Mouse (Mus musculus) kidney, embryonic 14.5 days (tissue): ENCODE measurements around the gene Cisd2. TPM values are rescaled to one million over a fixed set of nuclear protein-coding genes. Genes with fewer than 3 reads are reported as not detected.

Source experiments
- ATAC-seq: fragments of 200-750 bp; cut with Nextera tagmentation; 2 replicates; pipeline ENCODE4 v1.8.0; 2017; ENCODE audit warnings: moderate number of reproducible peaks, mild to moderate bottlenecking, moderate TSS enrichment, moderate library complexity; ENCODE audit not compliant: low FRiP score, low TSS enrichment
- H3K27ac ChIP-seq: fragments of 300-500 bp; sonication (generic); 2 replicates; pipeline ENCODE4 v1.5.1; 2014; ENCODE audit warnings: low read depth, mild to moderate bottlenecking, low read length, moderate library complexity, mixed read lengths
- H3K27me3 ChIP-seq: fragments of 300-500 bp; sonication (generic); 2 replicates; pipeline ENCODE4 v1.6.1; 2014; ENCODE audit warnings: mild to moderate bottlenecking, low read length; ENCODE audit not compliant: control insufficient read depth, insufficient read depth
- H3K36me3 ChIP-seq: fragments of 300-500 bp; sonication (generic); 2 replicates; pipeline ENCODE4 v1.6.1; 2014; ENCODE audit warnings: low read length, mixed read lengths; ENCODE audit not compliant: control insufficient read depth, insufficient read depth
- H3K4me1 ChIP-seq: fragments of 300-500 bp; sonication (generic); 2 replicates; pipeline ENCODE4 v1.6.1; 2014; ENCODE audit warnings: low read length, mixed read lengths; ENCODE audit not compliant: control insufficient read depth, insufficient read depth
- H3K4me2 ChIP-seq: fragments of 300-500 bp; sonication (generic); replicated peaks from 2 replicates; pipeline ENCODE4 v1.6.1; 2014; ENCODE audit warnings: low read depth, mild to moderate bottlenecking, low read length
- H3K4me3 ChIP-seq: fragments of 300-500 bp; sonication (generic); 2 replicates; pipeline ENCODE4 v1.5.1; 2014; ENCODE audit warnings: mild to moderate bottlenecking, low read length
- H3K9ac ChIP-seq: fragments of 300-500 bp; sonication (generic); 2 replicates; pipeline ENCODE4 v1.6.1; 2014; ENCODE audit warnings: low read depth, mild to moderate bottlenecking, low read length, moderate library complexity
- H3K9me3 ChIP-seq: fragments of 300-500 bp; sonication (generic); 2 replicates; pipeline ENCODE4 v1.6.1; 2016; ENCODE audit warnings: low read length; ENCODE audit not compliant: control insufficient read depth
- WGBS: fragments of 180-500 bp; shearing (Covaris S2); extraction: QIAGEN DNeasy Blood & Tissue Kit; methylation state at CpG from one replicate; pipeline ENCODE4 v1.1.7; 2014; 5-methylcytosine and 5-hydroxymethylcytosine counted together
- polyA plus RNA-seq: library from polyadenylated mRNA; unstranded; fragments of >200 nt; fragmentation: Nextera tagmentation; extraction: Ambion mirVana; gene quantifications from 2 replicates; pipeline ENCODE4 v1.2.1, GENCODE M21; 2014

The Cisd2 gene
- polyA plus RNA-seq, 1 experiment from 2014 or later = 73.2 TPM

DNA sequence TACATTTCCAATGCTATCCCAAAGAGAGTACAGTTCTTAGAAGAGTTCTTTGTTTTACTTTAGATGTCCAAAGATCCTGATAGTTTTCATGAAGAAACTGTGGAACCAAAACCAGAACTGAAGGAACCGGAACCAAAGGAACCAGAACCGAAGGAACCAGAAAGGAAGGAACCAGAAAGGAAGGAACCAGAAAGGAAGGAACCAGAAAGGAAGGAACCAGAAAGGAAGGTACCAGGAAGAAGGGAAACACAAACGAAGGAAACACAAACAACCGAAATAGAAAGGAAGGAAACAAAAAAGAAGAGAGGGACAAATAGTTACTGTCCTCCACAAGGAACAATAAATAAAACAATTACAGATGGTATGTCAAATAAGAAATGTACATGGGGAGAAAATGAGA lies 66.3 kb downstream of the Cisd2 start:
- no peaks in the 10 kb centered on the region for H3K36me3 ChIP-seq
- H3K4me1 ChIP-seq = no peaks in the 10 kb centered on the region
- no peaks in the 10 kb centered on the region for H3K27me3 ChIP-seq
- H3K9ac ChIP-seq = no peak overlapping the region
- H3K27ac ChIP-seq = no peak overlapping the region
- H3K4me2 ChIP-seq = no peak overlapping the region
- ATAC-seq = no peak
- no peak overlapping the region for H3K4me3 ChIP-seq
- no peaks in the 10 kb centered on the region for H3K9me3 ChIP-seq
- WGBS = 89% methylated on average over 4 of the region's 4 CpGs

Other genes starting within 250 kb of the Cisd2 start
- gene Cenpe, start 211.4 kb downstream of the Cisd2 start, polyA plus RNA-seq = 46.7 and 49.3 TPM in 2 replicates
- gene Bdh2, start 142.7 kb downstream of the Cisd2 start, polyA plus RNA-seq = 18.1 and 18.2 TPM in 2 replicates
- 2.5 and 4.9 TPM in 2 replicates for gene Slc9b2, start 116.2 kb downstream of the Cisd2 start, polyA plus RNA-seq
- 0.27 and 0.46 TPM in 2 replicates for gene Slc9b1, start 75.9 kb downstream of the Cisd2 start, polyA plus RNA-seq
- gene Ube2d3, start 14.2 kb upstream of the Cisd2 start, polyA plus RNA-seq = 509 and 612 TPM in 2 replicates
- gene Manba, start 61.7 kb upstream of the Cisd2 start, polyA plus RNA-seq = 8.2 and 23.2 TPM in 2 replicates